Mouse (Mus musculus) midbrain, embryonic 11.5 days (tissue): Measurements from ENCODE around the gene Slc39a7. TPM values are rescaled to one million over a fixed set of nuclear protein-coding genes. Genes with fewer than 3 reads are reported as not detected.
A peak's percentile ranks its signal among the peaks of the same experiment; 100 is the strongest.
"Not testable (repeated sequence)": the region's sequence is repeated elsewhere in the genome, so short reads cannot be mapped to it uniquely, and the experiment has no call there.

Source experiments
- ATAC-seq: fragments of 200-750 bp; cut with Nextera tagmentation; 2 replicates; pipeline ENCODE4 v1.8.0; 2017; ENCODE audit warnings: moderate TSS enrichment, moderate library complexity; ENCODE audit not compliant: low FRiP score
- DNase-seq: peaks from one replicate; pipeline ENCODE4 v3.0.0; 2015; ENCODE audit warnings: low spot score; ENCODE audit errors: missing footprints
- H3K27ac ChIP-seq: fragments of 300-500 bp; sonication (generic); 2 replicates; pipeline ENCODE4 v1.5.1; 2014; ENCODE audit warnings: low read depth, low read length
- H3K27me3 ChIP-seq: fragments of 300-500 bp; sonication (generic); 2 replicates; pipeline ENCODE4 v1.6.1; 2014; ENCODE audit warnings: mild to moderate bottlenecking, low read length, moderate library complexity, mixed read lengths; ENCODE audit not compliant: control insufficient read depth, insufficient read depth
- H3K36me3 ChIP-seq: fragments of 300-500 bp; sonication (generic); 2 replicates; pipeline ENCODE4 v1.6.1; 2014; ENCODE audit warnings: mild to moderate bottlenecking, low read length, moderate library complexity, mixed read lengths; ENCODE audit not compliant: control insufficient read depth, insufficient read depth
- H3K4me1 ChIP-seq: fragments of 300-500 bp; sonication (generic); 2 replicates; pipeline ENCODE4 v1.6.1; 2014; ENCODE audit warnings: low read length; ENCODE audit not compliant: control insufficient read depth, insufficient read depth
- H3K4me2 ChIP-seq: fragments of 300-500 bp; sonication (generic); 2 replicates; pipeline ENCODE4 v1.6.1; 2014; ENCODE audit warnings: mild to moderate bottlenecking, moderate library complexity
- H3K4me3 ChIP-seq: fragments of 300-500 bp; sonication (generic); 2 replicates; pipeline ENCODE4 v1.5.1; 2014; ENCODE audit warnings: low read depth, low read length
- H3K9ac ChIP-seq: fragments of 300-500 bp; sonication (generic); 2 replicates; pipeline ENCODE4 v1.6.1; 2014; ENCODE audit warnings: low read length
- H3K9me3 ChIP-seq: fragments of 300-500 bp; sonication (generic); 2 replicates; pipeline ENCODE4 v1.6.1; 2016; ENCODE audit warnings: low read length; ENCODE audit not compliant: control insufficient read depth
- WGBS: fragments of 180-500 bp; shearing (Covaris S2); extraction: QIAGEN DNeasy Blood & Tissue Kit; methylation state at CpG from one replicate; pipeline ENCODE4 v1.1.7; 2014; 5-methylcytosine and 5-hydroxymethylcytosine counted together
- polyA plus RNA-seq: library from polyadenylated mRNA; unstranded; fragments of >200 nt; fragmentation: Nextera tagmentation; extraction: Ambion mirVana; gene quantifications from 2 replicates; pipeline ENCODE4 v1.2.1, GENCODE M21; 2014

Slc39a7 gene
- polyA plus RNA-seq, 1 experiment from 2014 or later: 97.4 TPM

- peaks cover 24% of the 10 kb centered on the region for H3K4me1 ChIP-seq
- ATAC-seq: no peak
- H3K4me2 ChIP-seq: no peak overlapping the region
- peaks cover 31% of the 10 kb centered on the region for H3K36me3 ChIP-seq
- no peaks in the 10 kb centered on the region for H3K27me3 ChIP-seq
- no peak for DNase-seq
- WGBS: 91% methylated on average over 14 of the region's 14 CpGs
- H3K9ac ChIP-seq: no peak overlapping the region
- H3K4me3 ChIP-seq: no peak overlapping the region
- peaks cover 7% of the 10 kb centered on the region; the same call in 1 of the 2 replicates for H3K9me3 ChIP-seq
- H3K27ac ChIP-seq: no peak overlapping the region
Observed at GRCm38 (mm10) chr17:34022414-34022783, 9.1 kb downstream of the Slc39a7 start.

GRCm38 (mm10) chr17:34021539-34022413 is 9.7 kb downstream of the Slc39a7 start:
- ATAC-seq (no peak), DNase-seq (peak; percentile 83)
- H3K27me3 ChIP-seq: no peaks in the 10 kb centered on the region
- H3K9me3 ChIP-seq: peaks cover 7% of the 10 kb centered on the region; the same call in 1 of the 2 replicates
- H3K4me1 ChIP-seq: peaks cover 19% of the 10 kb centered on the region
- no peak overlapping the region for H3K4me3 ChIP-seq
- WGBS: 96% methylated on average over 23 of the region's 23 CpGs
- no peak overlapping the region for H3K4me2 ChIP-seq
- no peak overlapping the region for H3K9ac ChIP-seq
- H3K36me3 ChIP-seq: peaks cover 31% of the 10 kb centered on the region
- no peak overlapping the region for H3K27ac ChIP-seq

DNA sequence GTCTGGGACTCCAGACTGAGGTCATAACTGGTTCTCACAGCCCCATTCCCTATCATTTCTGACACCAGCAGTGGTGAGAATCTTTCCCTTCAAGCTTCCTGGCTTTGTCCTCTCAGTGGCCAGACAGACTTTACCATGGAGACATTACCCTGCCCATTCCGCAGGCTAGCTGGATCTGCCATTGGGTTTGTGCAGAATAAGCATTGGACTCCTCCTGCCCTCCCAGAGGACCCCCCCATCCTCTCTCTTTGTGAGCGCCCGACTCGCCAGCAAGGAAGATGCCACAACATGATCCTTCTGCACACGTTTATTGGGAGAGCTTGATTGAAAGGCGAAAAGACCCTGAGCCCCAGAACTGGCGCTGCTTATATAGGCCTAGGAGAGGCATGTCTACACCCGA is 18.0 kb downstream of the Slc39a7 start:
- DNase-seq (no peak), ATAC-seq (no peak)
- H3K36me3 ChIP-seq: no peaks in the 10 kb centered on the region
- no peaks in the 10 kb centered on the region for H3K9me3 ChIP-seq
- H3K27me3 ChIP-seq: no peaks in the 10 kb centered on the region
- no peaks in the 10 kb centered on the region for H3K4me1 ChIP-seq
- no peak overlapping the region for H3K4me2 ChIP-seq
- H3K27ac ChIP-seq: no peak overlapping the region
- H3K4me3 ChIP-seq: no peak overlapping the region
- no peak overlapping the region for H3K9ac ChIP-seq
- 95% methylated on average over 8 of the region's 8 CpGs for WGBS

- WGBS: 73% methylated on average over 5 of the region's 5 CpGs
Observed at GRCm38 (mm10) chr17:34010156-34010555, 21.3 kb downstream of the Slc39a7 start.

GRCm38 (mm10) chr17:34006570-34006969 is 24.9 kb downstream of the Slc39a7 start:
- DNase-seq (peak; percentile 69), ATAC-seq (no peak)
- H3K27ac ChIP-seq: no peak overlapping the region
- no peaks in the 10 kb centered on the region for H3K36me3 ChIP-seq
- no peak overlapping the region for H3K4me2 ChIP-seq
- no peaks in the 10 kb centered on the region for H3K4me1 ChIP-seq
- H3K9me3 ChIP-seq: no peaks in the 10 kb centered on the region
- no peak overlapping the region for H3K9ac ChIP-seq
- no peaks in the 10 kb centered on the region for H3K27me3 ChIP-seq
- WGBS: 65% methylated on average over 2 of the region's 2 CpGs
- H3K4me3 ChIP-seq: no peak overlapping the region

More at GRCm38 (mm10) chr17:34010156-34010555, 21.3 kb downstream of the Slc39a7 start:
- H3K9me3 ChIP-seq: no peaks in the 10 kb centered on the region
- no peaks in the 10 kb centered on the region for H3K36me3 ChIP-seq
- H3K4me1 ChIP-seq: no peaks in the 10 kb centered on the region
- peak; percentile 56 for DNase-seq
- H3K4me3 ChIP-seq: no peak overlapping the region
- ATAC-seq: no peak
- no peaks in the 10 kb centered on the region for H3K27me3 ChIP-seq
- H3K4me2 ChIP-seq: no peak overlapping the region
- H3K9ac ChIP-seq: no peak overlapping the region
- no peak overlapping the region for H3K27ac ChIP-seq

GRCm38 (mm10) chr17:34003426-34003825 is 28.1 kb downstream of the Slc39a7 start:
- Histone ChIP-seq H3K4me3 (no peak overlapping the region), H3K4me1 (no peaks in the 10 kb centered on the region), H3K4me2 (no peak overlapping the region), H3K9me3 (no peaks in the 10 kb centered on the region), H3K27me3 (peaks cover 12% of the 10 kb centered on the region), H3K9ac (no peak overlapping the region), H3K36me3 (no peaks in the 10 kb centered on the region), H3K27ac (no peak overlapping the region)
- WGBS: 9% methylated on average over 5 of the region's 5 CpGs
- peak; percentile 96 for DNase-seq
- ATAC-seq: no peak

DNA sequence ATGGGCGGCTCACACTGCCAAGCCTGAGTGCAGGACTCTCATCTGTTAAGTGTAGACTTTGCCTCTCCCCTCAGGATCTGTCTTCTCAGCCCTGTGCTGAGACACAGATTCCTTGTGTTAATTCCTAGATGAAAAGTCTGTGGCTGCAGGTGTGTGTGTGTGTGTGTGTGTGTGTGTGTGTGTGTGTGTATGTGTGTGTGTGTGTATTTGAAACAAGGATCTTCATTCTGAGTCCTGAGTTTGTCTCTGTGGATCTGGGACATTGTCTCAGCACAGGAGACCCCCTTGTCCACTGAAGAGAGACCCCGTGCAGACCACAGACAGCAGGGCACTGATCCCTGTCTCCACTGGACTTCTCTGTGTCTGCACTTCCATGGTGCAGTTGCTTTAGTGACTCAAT is 30.7 kb downstream of the Slc39a7 start:
- peaks cover 12% of the 10 kb centered on the region for H3K27me3 ChIP-seq
- H3K9ac ChIP-seq, DNase-seq, H3K27ac ChIP-seq, ATAC-seq, H3K4me3 ChIP-seq, H3K4me1 ChIP-seq, H3K36me3 ChIP-seq, H3K4me2 ChIP-seq, H3K9me3 ChIP-seq: not testable (repeated sequence)
- 58% methylated on average over 2 of the region's 2 CpGs for WGBS

- peak within 1 kb of the TSS; percentile 97 for H3K4me2 ChIP-seq
- ATAC-seq (peak; percentile 76), DNase-seq (peak; percentile 92)
- no peaks in the 10 kb centered on the region for H3K9me3 ChIP-seq
- H3K4me3 ChIP-seq: peak within 1 kb of the TSS; percentile 56
- peak within 1 kb of the TSS; percentile 65 for H3K9ac ChIP-seq
- H3K27ac ChIP-seq: no peak within 1 kb of the TSS
- H3K27me3 ChIP-seq: peaks cover 12% of the 10 kb centered on the region
- H3K4me1 ChIP-seq: no peaks in the 10 kb centered on the region
- WGBS: under 1% methylated on average over 30 of the region's 30 CpGs
- no peaks in the 10 kb centered on the region for H3K36me3 ChIP-seq
Observed at GRCm38 (mm10) chr17:34000150-34000537, 31.3 kb downstream of the Slc39a7 start, which contains the start of gene H2-K1. TSS of gene H2-K1 (minus strand) at chr17:34000347.

- Histone ChIP-seq H3K9me3 (no peaks in the 10 kb centered on the region), H3K27me3 (peaks cover 12% of the 10 kb centered on the region)
Observed at GRCm38 (mm10) chr17:33999341-34000149, 31.9 kb downstream of the Slc39a7 start.

More at GRCm38 (mm10) chr17:33999341-34000149, 31.9 kb downstream of the Slc39a7 start:
- H3K4me1 ChIP-seq: no peaks in the 10 kb centered on the region
- 4% methylated on average over 87 of the region's 87 CpGs for WGBS
- H3K27ac ChIP-seq: no peak overlapping the region
- no peaks in the 10 kb centered on the region for H3K36me3 ChIP-seq
- peak overlapping the region; percentile 97 for H3K4me2 ChIP-seq
- H3K9ac ChIP-seq: peak overlapping the region; percentile 65
- peak; percentile 93 for DNase-seq
- H3K4me3 ChIP-seq: peak overlapping the region; percentile 56
- ATAC-seq: peak; percentile 78
